Mouse (Mus musculus) intestine, postnatal 0 days (tissue): ENCODE data around the gene Traf3ip2. TPM values are rescaled to one million over a fixed set of nuclear protein-coding genes. Genes with fewer than 3 reads are reported as not detected.

Source experiments
- ATAC-seq: fragments of 200-750 bp; cut with Nextera tagmentation; 2 replicates; pipeline ENCODE4 v1.8.0; 2017; ENCODE audit warnings: mild to moderate bottlenecking, moderate TSS enrichment, moderate library complexity
- H3K27ac ChIP-seq: fragments of 300-500 bp; sonication (generic); 2 replicates; pipeline ENCODE4 v1.5.1; 2014; ENCODE audit warnings: mild to moderate bottlenecking, low read depth, low read length, moderate library complexity
- H3K27me3 ChIP-seq: fragments of 300-500 bp; sonication (generic); replicated peaks from 2 replicates; pipeline ENCODE4 v1.6.1; 2014; ENCODE audit warnings: low read length, mixed read lengths; ENCODE audit not compliant: control insufficient read depth, insufficient read depth
- H3K36me3 ChIP-seq: fragments of 300-500 bp; sonication (generic); 2 replicates; pipeline ENCODE4 v1.6.1; 2014; ENCODE audit warnings: mild to moderate bottlenecking, moderate library complexity; ENCODE audit not compliant: control insufficient read depth, insufficient read depth
- H3K4me1 ChIP-seq: fragments of 300-500 bp; sonication (generic); replicated peaks from 2 replicates; pipeline ENCODE4 v1.6.1; 2014; ENCODE audit warnings: antibody characterized with exemption, low read length, mixed read lengths; ENCODE audit not compliant: control insufficient read depth, insufficient read depth
- H3K4me2 ChIP-seq: fragments of 300-500 bp; sonication (generic); replicated peaks from 2 replicates; pipeline ENCODE4 v1.6.1; 2014; ENCODE audit warnings: low read depth, mild to moderate bottlenecking, moderate library complexity
- H3K4me3 ChIP-seq: fragments of 300-500 bp; sonication (generic); 2 replicates; pipeline ENCODE4 v1.5.1; 2014; ENCODE audit warnings: low read depth, low read length
- H3K9ac ChIP-seq: fragments of 300-500 bp; sonication (generic); 2 replicates; pipeline ENCODE4 v1.6.1; 2014; ENCODE audit warnings: mild to moderate bottlenecking, low read depth, low read length
- H3K9me3 ChIP-seq: fragments of 300-500 bp; sonication (generic); 2 replicates; pipeline ENCODE4 v1.6.1; 2016; ENCODE audit warnings: mixed run types; ENCODE audit not compliant: control insufficient read depth
- CTCF ChIP-seq: sonication (generic); IDR thresholded peaks from 2 replicates; pipeline ENCODE4 v1.5.1; 2016; ENCODE audit warnings: low read depth, mild to moderate bottlenecking, control low read depth, antibody characterized with exemption, moderate library complexity
- WGBS: fragments of 180-500 bp; shearing (Covaris S2); extraction: QIAGEN DNeasy Blood & Tissue Kit; methylation state at CpG from one replicate; pipeline ENCODE4 v1.1.7; 2014; 5-methylcytosine and 5-hydroxymethylcytosine counted together
- polyA plus RNA-seq: library from polyadenylated mRNA; unstranded; fragments of >200 nt; fragmentation: Nextera tagmentation; extraction: Ambion mirVana; gene quantifications from 2 replicates; pipeline ENCODE4 v1.2.1, GENCODE M21; 2015

The Traf3ip2 gene
- 25.3 and 27.8 TPM in 2 replicates for polyA plus RNA-seq

GRCm38 (mm10) chr10:39612633-39612988, at the start of gene Traf3ip2:
TSS of gene Traf3ip2 (plus strand) at chr10:39612934.
- no peak for TF ChIP-seq CTCF
- no peak for ATAC-seq
- Histone ChIP-seq H3K4me3 (peak within 1 kb of the TSS; percentile 54), H3K4me2 (peak within 1 kb of the TSS; percentile 70), H3K27me3 (no peaks in the 10 kb centered on the region), H3K27ac (peak within 1 kb of the TSS; percentile 99), H3K9ac (peak within 1 kb of the TSS; percentile 73), H3K4me1 (peaks cover 28% of the 10 kb centered on the region), H3K9me3 (no peaks in the 10 kb centered on the region), H3K36me3 (peaks cover under 1% of the 10 kb centered on the region; the same call in 1 of the 2 replicates)
- WGBS: 8% methylated on average over 4 of the region's 4 CpGs

- Histone ChIP-seq H3K36me3 (peaks cover 7% of the 10 kb centered on the region; the same call in 1 of the 2 replicates), H3K4me2 (no peak overlapping the region), H3K9me3 (no peaks in the 10 kb centered on the region), H3K27ac (no peak overlapping the region), H3K4me3 (no peak overlapping the region), H3K4me1 (no peaks in the 10 kb centered on the region), H3K9ac (no peak overlapping the region), H3K27me3 (no peaks in the 10 kb centered on the region)
- TF ChIP-seq CTCF: no peak
- ATAC-seq: no peak
- WGBS: 62% methylated on average over 24 of the region's 24 CpGs
Observed at GRCm38 (mm10) chr10:39563552-39564223, 49.0 kb upstream of the Traf3ip2 start.

- Histone ChIP-seq H3K27ac (no peak overlapping the region), H3K4me1 (no peaks in the 10 kb centered on the region), H3K36me3 (peaks cover 7% of the 10 kb centered on the region; the same call in 1 of the 2 replicates), H3K9me3 (no peaks in the 10 kb centered on the region), H3K4me3 (no peak overlapping the region), H3K4me2 (no peak overlapping the region), H3K27me3 (no peaks in the 10 kb centered on the region), H3K9ac (no peak overlapping the region)
- ATAC-seq: no peak
- WGBS: 70% methylated on average over 12 of the region's 12 CpGs
- no peak for TF ChIP-seq CTCF
Observed at GRCm38 (mm10) chr10:39566901-39567300, 45.8 kb upstream of the Traf3ip2 start.

- Histone ChIP-seq H3K36me3 (peaks cover 7% of the 10 kb centered on the region; the same call in 1 of the 2 replicates), H3K9me3 (no peaks in the 10 kb centered on the region), H3K4me2 (no peak overlapping the region), H3K9ac (no peak overlapping the region), H3K4me3 (no peak overlapping the region), H3K4me1 (no peaks in the 10 kb centered on the region), H3K27ac (no peak overlapping the region), H3K27me3 (no peaks in the 10 kb centered on the region)
- 74% methylated on average over 4 of the region's 4 CpGs for WGBS
- ATAC-seq: no peak
- no peak for TF ChIP-seq CTCF
Observed at GRCm38 (mm10) chr10:39568991-39569390, 43.7 kb upstream of the Traf3ip2 start.

- Histone ChIP-seq H3K4me2 (no peak overlapping the region), H3K4me1 (no peaks in the 10 kb centered on the region), H3K36me3 (no peaks in the 10 kb centered on the region; the same call in 1 of the 2 replicates), H3K9ac (no peak overlapping the region), H3K4me3 (no peak overlapping the region), H3K27me3 (no peaks in the 10 kb centered on the region), H3K27ac (no peak overlapping the region), H3K9me3 (no peaks in the 10 kb centered on the region)
- 23% methylated on average over 7 of the region's 7 CpGs for WGBS
- no peak for ATAC-seq
- TF ChIP-seq CTCF: no peak
Observed at GRCm38 (mm10) chr10:39571011-39571410, 41.7 kb upstream of the Traf3ip2 start.

- H3K27me3 ChIP-seq: no peaks in the 10 kb centered on the region
- TF ChIP-seq CTCF: no peak
- no peak for ATAC-seq
- no peaks in the 10 kb centered on the region for H3K36me3 ChIP-seq
- H3K4me3 ChIP-seq: no peak overlapping the region
- H3K27ac ChIP-seq: no peak overlapping the region
- H3K9ac ChIP-seq: no peak overlapping the region
- 54% methylated on average over 9 of the region's 9 CpGs for WGBS
- H3K4me2 ChIP-seq: no peak overlapping the region
- no peaks in the 10 kb centered on the region for H3K4me1 ChIP-seq
- no peaks in the 10 kb centered on the region for H3K9me3 ChIP-seq
Observed at GRCm38 (mm10) chr10:39572050-39572671, 40.6 kb upstream of the Traf3ip2 start.
